In genomic region chr12:113001133-113001474, GRCm38 (mm10) we compare ENCODE assay signal across 8 mouse cellular contexts. TPM values are rescaled to one million over a fixed set of nuclear protein-coding genes. Genes with fewer than 3 reads are reported as not detected.
DNase-seq lines count a peak whose midpoint lies in the region; ATAC-seq and TF ChIP-seq lines count a peak whose summit lies in the region.

No protein-coding gene starts in this region.

- peak overlapping the region; percentile 90 for H3K27ac ChIP-seq in embryonic facial prominence, embryonic 14.5 days (replicated peaks; ENCODE audit: low read depth, low read length)
- H3K27ac ChIP-seq in limb, embryonic 12.5 days, result peak overlapping the region; percentile 95

- peak overlapping the region; percentile 61 for H3K4me2 ChIP-seq in embryonic facial prominence, embryonic 14.5 days (ENCODE audit: low read depth, low read length)
- H3K4me2 ChIP-seq in limb, embryonic 12.5 days, result peak overlapping the region; percentile 81

- DNase-seq in lung, adult 2 months, result no peak
- no peak for DNase-seq in lung, postnatal 36 days
- no peak for DNase-seq in embryonic facial prominence, embryonic 14.5 days (ENCODE audit: low spot score)
- DNase-seq in thymus, postnatal 0 days (ENCODE audit: low spot score), result no peak
- no peak for DNase-seq in left cerebral cortex, postnatal 14 days (ENCODE audit: low spot score in 2 of 2)
- DNase-seq in right cerebral cortex, postnatal 10 days (ENCODE audit: low spot score in 2 of 2), result no peak

- no peak; the same call in 1 of the 2 replicates for TF ChIP-seq POLR2A in lung, adult 2 months (IDR thresholded peaks at IDR 0.05; ENCODE audit: borderline replicate concordance, extremely low read depth, low read depth, low read length)

- TF ChIP-seq CTCF in lung, adult 2 months (IDR thresholded peaks at IDR 0.05; ENCODE audit: insufficient read depth, low read length), result no peak

- 2% methylated on average over 5 of the region's 5 CpGs for WGBS in lung, adult 2 months
- under 1% methylated on average over 5 of the region's 5 CpGs for WGBS in embryonic facial prominence, embryonic 14.5 days
- 3% methylated on average over 5 of the region's 5 CpGs for WGBS in limb, embryonic 12.5 days

- H3K36me3 ChIP-seq in embryonic facial prominence, embryonic 14.5 days (ENCODE audit: control insufficient read depth, insufficient read depth, low read length), result 0 out of 2 replicates have a peak, but pooled peaks cover 4% of the 10 kb centered on the region
- H3K36me3 ChIP-seq in limb, embryonic 12.5 days, result peaks cover 11% of the 10 kb centered on the region

- peak overlapping the region; percentile 72 for H3K4me3 ChIP-seq in lung, adult 2 months (replicated peaks; ENCODE audit: extremely low read depth, low read depth, low read length)
- peak overlapping the region; percentile 97 for H3K4me3 ChIP-seq in embryonic facial prominence, embryonic 14.5 days (ENCODE audit: low read depth, low read length)
- H3K4me3 ChIP-seq in limb, embryonic 12.5 days (replicated peaks), result peak overlapping the region; percentile 88

- intact Hi-C loops in left cerebral cortex, postnatal 14 days (cut with DNase I), result no loop called here

- H3K27me3 ChIP-seq in embryonic facial prominence, embryonic 14.5 days (replicated peaks; ENCODE audit: control insufficient read depth, insufficient read depth, low read length), result no peaks in the 10 kb centered on the region
- H3K27me3 ChIP-seq in limb, embryonic 12.5 days, result no peaks in the 10 kb centered on the region

- H3K4me1 ChIP-seq in lung, adult 2 months (ENCODE audit: control insufficient read depth, insufficient read depth, low read length), result peaks cover 3% of the 10 kb centered on the region
- peaks cover 9% of the 10 kb centered on the region for H3K4me1 ChIP-seq in embryonic facial prominence, embryonic 14.5 days (ENCODE audit: control insufficient read depth, insufficient read depth, low read length)
- H3K4me1 ChIP-seq in limb, embryonic 12.5 days (replicated peaks), result peaks cover 20% of the 10 kb centered on the region

- no peaks in the 10 kb centered on the region for H3K9me3 ChIP-seq in embryonic facial prominence, embryonic 14.5 days (ENCODE audit: control insufficient read depth, low read length)
- no peaks in the 10 kb centered on the region for H3K9me3 ChIP-seq in limb, embryonic 12.5 days

- ATAC-seq in embryonic facial prominence, embryonic 14.5 days (ENCODE audit: low read depth), result no peak
- ATAC-seq in limb, embryonic 12.5 days (ENCODE audit: insufficient number of reproducible peaks, insufficient read depth, low FRiP score, low TSS enrichment, low read depth), result no peak; the same call in 1 of the 2 replicates
- peak; percentile 6; the same call in 1 of the 2 replicates for ATAC-seq in neutrophil, adult 5-6 weeks (ENCODE audit: extremely low read depth, insufficient number of reproducible peaks, low FRiP score, poor library complexity, severe bottlenecking)

- H3K9ac ChIP-seq in embryonic facial prominence, embryonic 14.5 days (ENCODE audit: low read depth, low read length), result peak overlapping the region; percentile 66
- peak overlapping the region; percentile 94 for H3K9ac ChIP-seq in limb, embryonic 12.5 days (replicated peaks)

RNA-seq across cellular contexts. Expression of gene Brf1, which starts 0.6 kb away (rescaled TPM):
- polyA plus RNA-seq in lung, adult 2 months (2012; rRNA removed), result 83.3 and 131 TPM in 2 replicates
- polyA plus RNA-seq in embryonic facial prominence, embryonic 14.5 days (2014; fragmentation: Nextera tagmentation; extraction: Ambion mirVana), result 50.0 and 54.3 TPM in 2 replicates
- 76.0 and 83.0 TPM in 2 replicates for polyA plus RNA-seq in limb, embryonic 12.5 days (2016; fragmentation: Nextera tagmentation; extraction: Ambion mirVana)
- total RNA-seq in neutrophil, adult 5-6 weeks (2017), result 104 and 124 TPM in 2 replicates
- polyA plus RNA-seq in thymus, postnatal 0 days (2015; fragmentation: Nextera tagmentation; extraction: Ambion mirVana), result 70.8 and 89.0 TPM in 2 replicates
- 10 to 100 TPM; 49.0 to 51.1 TPM for total RNA-seq in left cerebral cortex, postnatal 14 days (2021)

RNA-seq across cellular contexts. Expression of gene Pacs2, which starts 13.2 kb away (rescaled TPM):
- 51.8 and 54.8 TPM in 2 replicates for polyA plus RNA-seq in lung, adult 2 months (2012; rRNA removed)
- polyA plus RNA-seq in embryonic facial prominence, embryonic 14.5 days (2014; fragmentation: Nextera tagmentation; extraction: Ambion mirVana), result 17.9 and 18.7 TPM in 2 replicates
- 15.8 and 17.9 TPM in 2 replicates for polyA plus RNA-seq in limb, embryonic 12.5 days (2016; fragmentation: Nextera tagmentation; extraction: Ambion mirVana)
- 17.2 and 23.0 TPM in 2 replicates for total RNA-seq in neutrophil, adult 5-6 weeks (2017)
- 5.2 and 6.4 TPM in 2 replicates for polyA plus RNA-seq in thymus, postnatal 0 days (2015; fragmentation: Nextera tagmentation; extraction: Ambion mirVana)
- total RNA-seq in left cerebral cortex, postnatal 14 days (2021), result 10 to 100 TPM; 86.6 to 97.6 TPM

RNA-seq across cellular contexts. Expression of gene Btbd6, which starts 24.8 kb away (rescaled TPM):
- polyA plus RNA-seq in lung, adult 2 months (2012; rRNA removed), result 48.4 and 72.3 TPM in 2 replicates
- 20.8 and 22.8 TPM in 2 replicates for polyA plus RNA-seq in embryonic facial prominence, embryonic 14.5 days (2014; fragmentation: Nextera tagmentation; extraction: Ambion mirVana)
- 25.7 and 29.1 TPM in 2 replicates for polyA plus RNA-seq in limb, embryonic 12.5 days (2016; fragmentation: Nextera tagmentation; extraction: Ambion mirVana)
- 6.1 and 7.2 TPM in 2 replicates for total RNA-seq in neutrophil, adult 5-6 weeks (2017)
- 16.4 and 18.0 TPM in 2 replicates for polyA plus RNA-seq in thymus, postnatal 0 days (2015; fragmentation: Nextera tagmentation; extraction: Ambion mirVana)
- total RNA-seq in left cerebral cortex, postnatal 14 days (2021), result 10 to 100 TPM; 54.4 to 55.9 TPM

RNA-seq across cellular contexts. Expression of gene Nudt14, which starts 59.2 kb away (rescaled TPM):
- polyA plus RNA-seq in lung, adult 2 months (2012; rRNA removed), result 43.4 and 47.4 TPM in 2 replicates
- polyA plus RNA-seq in embryonic facial prominence, embryonic 14.5 days (2014; fragmentation: Nextera tagmentation; extraction: Ambion mirVana), result 87.3 and 87.4 TPM in 2 replicates
- polyA plus RNA-seq in limb, embryonic 12.5 days (2016; fragmentation: Nextera tagmentation; extraction: Ambion mirVana), result 81.6 and 95.2 TPM in 2 replicates
- total RNA-seq in neutrophil, adult 5-6 weeks (2017), result 4.2 and 4.7 TPM in 2 replicates
- 93.9 and 98.4 TPM in 2 replicates for polyA plus RNA-seq in thymus, postnatal 0 days (2015; fragmentation: Nextera tagmentation; extraction: Ambion mirVana)
- 10 to 100 TPM in 1 of 2 experiments, 1 to 10 TPM in 1; 9.5 to 11.0 TPM for total RNA-seq in left cerebral cortex, postnatal 14 days (2021)
